Mouse (Mus musculus) embryonic facial prominence, embryonic 14.5 days (tissue): ENCODE data around the gene Pdcd6ip. TPM values are rescaled to one million over a fixed set of nuclear protein-coding genes. Genes with fewer than 3 reads are reported as not detected.
"Not testable (repeated sequence)": the region's sequence is repeated elsewhere in the genome, so short reads cannot be mapped to it uniquely, and the experiment has no call there.

Experiments used
- ATAC-seq: fragments of 200-750 bp; cut with Nextera tagmentation; 2 replicates; pipeline ENCODE4 v1.8.0; 2017; ENCODE audit warnings: low read depth, moderate number of reproducible peaks, moderate TSS enrichment
- DNase-seq: peaks from one replicate; pipeline ENCODE4 v3.0.0-alpha.2; 2015; ENCODE audit warnings: low spot score
- H3K27ac ChIP-seq: fragments of 300-500 bp; sonication (generic); replicated peaks from 2 replicates; pipeline ENCODE4 v1.5.1; 2014; ENCODE audit warnings: low read depth, mild to moderate bottlenecking, low read length, moderate library complexity
- H3K27me3 ChIP-seq: fragments of 300-500 bp; sonication (generic); replicated peaks from 2 replicates; pipeline ENCODE4 v1.6.1; 2014; ENCODE audit warnings: low read length; ENCODE audit not compliant: control insufficient read depth, insufficient read depth
- H3K36me3 ChIP-seq: fragments of 300-500 bp; sonication (generic); 2 replicates; pipeline ENCODE4 v1.6.1; 2014; ENCODE audit warnings: low read length, mixed read lengths; ENCODE audit not compliant: control insufficient read depth, insufficient read depth
- H3K4me1 ChIP-seq: fragments of 300-500 bp; sonication (generic); 2 replicates; pipeline ENCODE4 v1.6.1; 2014; ENCODE audit warnings: antibody characterized with exemption, low read length; ENCODE audit not compliant: control insufficient read depth, insufficient read depth
- H3K4me2 ChIP-seq: fragments of 300-500 bp; sonication (generic); 2 replicates; pipeline ENCODE4 v1.6.1; 2014; ENCODE audit warnings: low read depth, mild to moderate bottlenecking, low read length, moderate library complexity, mixed read lengths
- H3K4me3 ChIP-seq: fragments of 300-500 bp; sonication (generic); 2 replicates; pipeline ENCODE4 v1.5.1; 2014; ENCODE audit warnings: low read depth, mild to moderate bottlenecking, low read length
- H3K9ac ChIP-seq: fragments of 300-500 bp; sonication (generic); 2 replicates; pipeline ENCODE4 v1.6.1; 2014; ENCODE audit warnings: low read depth, mild to moderate bottlenecking, low read length, moderate library complexity, mixed read lengths
- H3K9me3 ChIP-seq: fragments of 300-500 bp; sonication (generic); 2 replicates; pipeline ENCODE4 v1.6.1; 2016; ENCODE audit warnings: low read length; ENCODE audit not compliant: control insufficient read depth
- WGBS: fragments of 180-500 bp; shearing (Covaris S2); extraction: QIAGEN DNeasy Blood & Tissue Kit; methylation state at CpG from one replicate; pipeline ENCODE4 v1.1.7; 2014; 5-methylcytosine and 5-hydroxymethylcytosine counted together
- polyA plus RNA-seq: library from polyadenylated mRNA; unstranded; fragments of >200 nt; fragmentation: Nextera tagmentation; extraction: Ambion mirVana; gene quantifications from 2 replicates; pipeline ENCODE4 v1.2.1, GENCODE M21; 2014

Pdcd6ip gene
- polyA plus RNA-seq, 1 experiment from 2014 or later, result 68.5 TPM

DNA sequence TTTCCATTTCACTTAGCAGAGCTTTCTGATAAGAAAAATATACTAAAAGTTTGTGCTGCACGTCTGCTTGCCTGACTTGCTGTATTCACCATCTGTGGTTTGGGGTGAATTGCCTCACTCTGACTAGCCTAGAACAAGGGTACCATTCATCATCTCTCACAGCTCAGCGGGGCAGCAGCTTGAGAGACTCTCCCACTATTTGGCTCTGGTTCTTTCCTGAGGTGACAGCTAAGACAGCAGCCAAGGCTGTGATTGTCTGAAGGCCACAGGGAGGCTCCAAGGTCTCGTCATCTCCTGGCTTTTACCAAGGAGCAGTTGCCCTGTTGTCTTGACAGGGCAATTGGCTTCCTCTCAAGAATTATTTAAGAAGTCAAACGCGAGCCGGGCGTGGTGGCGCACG lies 30.0 kb upstream of the Pdcd6ip start:
- no peak overlapping the region for H3K9ac ChIP-seq
- no peak overlapping the region for H3K4me2 ChIP-seq
- 66% methylated on average over 9 of the region's 9 CpGs for WGBS
- DNase-seq (peak; percentile 30), ATAC-seq (no peak)
- H3K27ac ChIP-seq, result no peak overlapping the region
- H3K4me1 ChIP-seq, result 0 out of 2 replicates have a peak, but pooled peaks cover 5% of the 10 kb centered on the region
- H3K27me3 ChIP-seq, result no peaks in the 10 kb centered on the region
- H3K4me3 ChIP-seq, result no peak overlapping the region
- no peaks in the 10 kb centered on the region for H3K9me3 ChIP-seq
- H3K36me3 ChIP-seq, result no peaks in the 10 kb centered on the region

DNA sequence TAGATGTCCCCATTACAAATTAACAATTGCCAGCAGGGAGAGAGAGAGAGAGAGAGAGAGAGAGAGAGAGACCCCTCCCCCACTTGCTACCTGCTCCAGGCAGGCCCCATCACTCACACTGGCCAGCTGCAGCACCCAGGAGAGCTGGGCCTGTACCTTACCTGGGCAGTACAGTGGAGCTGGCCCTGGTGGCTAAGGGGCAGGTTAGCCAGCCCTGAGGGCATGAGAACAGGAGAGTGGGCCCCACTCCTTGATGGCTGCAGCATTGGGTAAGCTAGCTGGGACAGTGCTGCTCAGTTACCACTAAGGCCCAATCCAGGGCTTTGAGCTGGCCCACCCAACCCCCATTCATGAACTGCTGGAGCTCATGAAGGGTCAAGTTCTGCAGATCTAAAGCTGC lies 27.9 kb upstream of the Pdcd6ip start:
- ATAC-seq (no peak), DNase-seq (no peak)
- Histone ChIP-seq H3K4me2 (no peak overlapping the region), H3K27me3 (no peaks in the 10 kb centered on the region), H3K9ac (no peak overlapping the region), H3K4me3 (no peak overlapping the region), H3K4me1 (0 out of 2 replicates have a peak, but pooled peaks cover 5% of the 10 kb centered on the region), H3K9me3 (no peaks in the 10 kb centered on the region), H3K36me3 (no peaks in the 10 kb centered on the region), H3K27ac (no peak overlapping the region)

DNA sequence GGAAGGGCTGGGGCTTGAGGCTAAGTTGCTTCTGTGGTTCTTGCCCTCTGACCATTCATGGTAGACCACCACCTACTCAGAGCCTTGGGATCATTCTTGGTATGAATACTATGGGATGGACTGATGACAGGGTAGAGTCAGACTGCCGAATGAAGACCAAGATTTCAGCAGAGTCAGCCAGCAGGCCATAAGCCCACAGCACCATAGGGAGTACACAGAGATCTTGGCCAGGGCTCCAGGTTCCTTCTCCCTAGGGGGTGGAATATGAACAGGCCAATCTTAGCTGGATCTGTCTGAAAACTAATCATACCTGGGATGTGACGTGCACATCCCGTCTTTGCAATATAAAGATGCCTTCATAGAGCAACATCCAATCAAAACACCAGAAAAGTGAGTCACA lies 23.5 kb upstream of the Pdcd6ip start:
- Histone ChIP-seq H3K27me3 (no peaks in the 10 kb centered on the region), H3K36me3 (no peaks in the 10 kb centered on the region), H3K4me2 (no peak overlapping the region), H3K4me1 (no peaks in the 10 kb centered on the region), H3K27ac (no peak overlapping the region), H3K9me3 (no peaks in the 10 kb centered on the region), H3K4me3 (no peak overlapping the region), H3K9ac (no peak overlapping the region)
- 70% methylated on average over 3 of the region's 3 CpGs for WGBS
- ATAC-seq, result no peak
- no peak for DNase-seq

DNA sequence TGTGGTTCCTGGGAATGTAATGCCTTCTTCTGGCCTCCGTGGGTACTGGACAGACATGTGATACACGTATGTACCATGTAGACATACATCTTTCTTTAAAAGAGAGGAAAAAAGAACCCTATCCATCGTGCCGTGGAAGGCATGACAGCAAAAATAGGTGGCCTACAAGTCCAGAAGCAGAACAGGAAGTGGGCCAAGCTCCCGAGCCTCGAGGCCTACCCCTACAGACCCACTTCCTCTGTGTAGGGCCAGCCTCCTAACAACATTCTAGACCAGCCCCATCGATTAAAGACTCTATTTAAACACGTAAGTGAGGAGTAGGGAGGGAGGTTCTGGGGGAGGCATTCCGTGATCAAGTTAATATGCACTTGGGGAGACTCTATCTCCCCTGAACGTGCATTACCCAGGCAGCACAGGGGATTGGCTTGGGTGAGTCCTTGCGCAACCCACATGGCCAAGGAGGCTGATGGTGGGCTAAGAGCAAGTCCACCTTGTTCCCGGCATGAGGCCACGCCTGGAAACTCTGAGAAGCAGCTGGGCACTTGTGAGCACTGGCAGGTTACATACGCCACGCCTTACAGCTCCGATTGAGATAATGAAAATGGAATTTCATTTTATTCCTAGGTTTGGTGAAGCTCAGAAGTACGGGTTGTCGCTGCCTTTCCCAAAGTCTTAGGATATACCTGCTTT lies 19.1 kb upstream of the Pdcd6ip start:
- DNase-seq (no peak), ATAC-seq (no peak)
- no peak overlapping the region for H3K27ac ChIP-seq
- H3K36me3 ChIP-seq, result no peaks in the 10 kb centered on the region
- no peak overlapping the region for H3K4me2 ChIP-seq
- no peaks in the 10 kb centered on the region for H3K4me1 ChIP-seq
- H3K4me3 ChIP-seq, result no peak overlapping the region
- H3K9me3 ChIP-seq, result no peaks in the 10 kb centered on the region
- no peak overlapping the region for H3K9ac ChIP-seq
- 92% methylated on average over 18 of the region's 18 CpGs for WGBS
- no peaks in the 10 kb centered on the region for H3K27me3 ChIP-seq

DNA sequence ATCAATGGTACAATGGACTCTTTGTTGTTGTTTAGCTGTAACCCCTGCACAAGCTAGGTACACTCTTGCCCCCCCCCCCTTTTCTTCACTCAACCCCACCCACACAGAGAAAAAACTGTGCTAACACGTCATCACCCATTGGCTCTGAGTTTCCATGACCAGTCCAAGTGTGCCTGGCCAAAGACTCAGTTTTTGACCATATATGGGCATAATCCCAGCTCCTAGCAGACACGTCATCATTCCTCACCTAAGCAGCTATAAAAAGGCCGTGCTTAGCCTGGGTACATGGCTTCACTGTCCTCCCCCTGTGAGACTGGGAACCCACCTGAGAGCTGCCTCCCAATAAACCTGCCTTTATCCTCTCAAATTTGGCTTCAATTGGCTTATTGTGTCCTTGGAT lies 18.1 kb upstream of the Pdcd6ip start:
- H3K27me3 ChIP-seq, result no peaks in the 10 kb centered on the region
- 58% methylated on average over 3 of the region's 3 CpGs for WGBS
- no peak for ATAC-seq

DNA sequence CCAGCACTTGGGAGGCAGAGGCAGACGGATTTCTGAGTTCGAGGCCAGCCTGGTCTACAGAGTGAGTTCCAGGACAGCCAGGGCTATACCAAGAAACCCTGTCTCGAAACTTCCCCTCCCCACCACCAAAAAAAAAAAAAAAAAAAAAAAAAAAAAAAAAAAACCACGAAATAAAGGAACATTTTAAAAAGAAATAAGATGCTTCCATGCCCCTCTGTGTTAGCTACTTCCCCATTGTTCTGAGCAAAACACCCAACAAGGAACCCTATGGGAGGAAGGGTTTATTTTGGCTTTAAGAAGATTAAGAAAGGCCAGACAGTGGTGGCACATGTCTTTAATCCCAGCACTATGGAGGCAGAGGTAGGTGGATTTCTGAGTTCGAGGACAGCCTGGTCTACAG lies 17.6 kb upstream of the Pdcd6ip start:
- not testable (repeated sequence) for H3K27me3 ChIP-seq, H3K36me3 ChIP-seq, H3K27ac ChIP-seq, H3K4me2 ChIP-seq, H3K4me1 ChIP-seq, H3K4me3 ChIP-seq, ATAC-seq, DNase-seq, H3K9ac ChIP-seq, H3K9me3 ChIP-seq
- 82% methylated on average over 5 of the region's 5 CpGs for WGBS

More for the DNA sequence above, 18.1 kb upstream of the Pdcd6ip start:
- Histone ChIP-seq H3K27ac (no peak overlapping the region), H3K4me2 (no peak overlapping the region), H3K4me3 (no peak overlapping the region), H3K9ac (no peak overlapping the region), H3K9me3 (no peaks in the 10 kb centered on the region), H3K36me3 (no peaks in the 10 kb centered on the region), H3K4me1 (no peaks in the 10 kb centered on the region)
- no peak for DNase-seq

DNA sequence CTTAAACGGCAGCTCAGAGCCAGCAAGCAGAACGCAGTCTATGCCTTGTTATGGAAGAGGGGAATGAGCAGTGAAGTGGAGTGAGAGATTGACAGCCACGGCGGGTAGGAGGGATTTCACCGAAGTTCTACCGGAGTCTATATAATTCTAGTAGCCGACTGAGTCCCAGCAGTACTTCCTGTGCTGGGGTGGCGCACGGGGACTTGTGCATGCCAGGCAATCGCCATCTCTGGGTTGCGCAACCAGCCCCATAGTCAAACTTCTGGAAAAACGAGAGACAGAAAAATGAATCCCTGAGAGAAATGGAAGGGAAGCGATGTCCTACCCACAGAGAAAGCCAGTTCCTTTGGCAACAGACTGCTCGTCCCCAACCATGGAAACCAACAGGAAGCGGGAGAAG lies 16.6 kb upstream of the Pdcd6ip start:
- H3K9ac ChIP-seq, result no peak overlapping the region
- H3K9me3 ChIP-seq, result no peaks in the 10 kb centered on the region
- H3K4me2 ChIP-seq, result no peak overlapping the region
- DNase-seq (no peak), ATAC-seq (no peak)
- WGBS, result 77% methylated on average over 15 of the region's 15 CpGs
- no peaks in the 10 kb centered on the region for H3K4me1 ChIP-seq
- no peak overlapping the region for H3K27ac ChIP-seq
- H3K36me3 ChIP-seq, result no peaks in the 10 kb centered on the region
- H3K27me3 ChIP-seq, result no peaks in the 10 kb centered on the region
- no peak overlapping the region for H3K4me3 ChIP-seq

DNA sequence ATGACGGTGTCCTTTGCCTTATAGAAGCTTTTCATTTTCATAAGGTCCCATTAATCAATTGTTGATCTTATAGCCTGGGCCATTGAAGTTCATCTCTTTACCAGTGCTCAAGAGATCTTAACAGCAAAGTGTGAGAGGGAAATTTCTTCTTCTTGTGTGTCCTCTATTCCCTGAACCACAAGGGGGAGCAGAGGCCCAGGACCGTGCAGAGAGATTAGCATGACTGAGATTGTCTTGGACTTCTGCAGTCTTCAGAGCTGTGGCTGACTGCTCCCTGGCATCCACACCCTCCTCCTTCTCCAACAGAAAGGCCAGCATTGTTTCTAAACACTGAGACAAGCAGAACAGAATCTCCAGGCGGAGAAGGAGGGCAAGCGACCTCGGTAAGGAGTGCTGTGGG lies 11.0 kb upstream of the Pdcd6ip start:
- Histone ChIP-seq H3K9ac (no peak overlapping the region), H3K36me3 (no peaks in the 10 kb centered on the region), H3K4me3 (no peak overlapping the region), H3K4me2 (no peak overlapping the region), H3K27me3 (no peaks in the 10 kb centered on the region), H3K27ac (no peak overlapping the region), H3K4me1 (no peaks in the 10 kb centered on the region), H3K9me3 (no peaks in the 10 kb centered on the region)
- WGBS, result 32% methylated on average over 5 of the region's 5 CpGs
- DNase-seq, result peak; percentile 48
- ATAC-seq, result no peak

DNA sequence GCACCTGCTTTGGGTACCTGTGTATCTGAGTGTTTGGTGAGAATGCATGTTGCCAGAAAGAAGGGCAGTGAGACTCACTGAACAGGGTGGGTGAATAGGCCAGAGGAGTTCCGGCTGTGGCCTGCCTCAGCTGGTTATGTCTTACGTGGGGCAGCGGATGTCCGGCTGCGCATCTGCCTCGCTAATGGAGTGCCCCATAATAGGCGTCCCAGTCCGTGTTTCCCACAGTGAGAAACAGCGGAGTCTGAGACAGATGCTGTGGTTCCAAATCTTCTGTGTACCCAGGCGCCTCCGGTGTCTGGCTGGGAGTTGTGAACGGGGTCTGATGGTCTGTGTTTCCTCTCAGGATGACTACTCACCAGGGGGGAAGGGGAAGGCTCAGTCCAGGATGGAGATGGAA lies 2.8 kb upstream of the Pdcd6ip start:
- Histone ChIP-seq H3K27ac (no peak overlapping the region), H3K4me2 (no peak overlapping the region), H3K4me1 (peaks cover 13% of the 10 kb centered on the region), H3K36me3 (no peaks in the 10 kb centered on the region), H3K9ac (no peak overlapping the region), H3K4me3 (no peak overlapping the region), H3K9me3 (no peaks in the 10 kb centered on the region), H3K27me3 (no peaks in the 10 kb centered on the region)
- DNase-seq (no peak), ATAC-seq (no peak)
- WGBS, result 77% methylated on average over 12 of the region's 12 CpGs
